Mouse (Mus musculus) olfactory bulb, adult 2 months (tissue): Measurements from ENCODE around the gene Gabrg3. TPM values are rescaled to one million over a fixed set of nuclear protein-coding genes. Genes with fewer than 3 reads are reported as not detected.
"Not testable (repeated sequence)": the region's sequence is repeated elsewhere in the genome, so short reads cannot be mapped to it uniquely, and the experiment has no call there.

Source experiments
- H3K27ac ChIP-seq: fragments of 200-500 bp; 2 replicates; pipeline ENCODE4 v1.5.1; 2012; ENCODE audit warnings: low read depth, low read length; ENCODE audit not compliant: insufficient read depth
- H3K4me1 ChIP-seq: fragments of 200-500 bp; 2 replicates; pipeline ENCODE4 v1.6.1; 2012; ENCODE audit warnings: low read length; ENCODE audit not compliant: control insufficient read depth, insufficient read depth
- H3K4me3 ChIP-seq: fragments of 200-500 bp; 2 replicates; pipeline ENCODE4 v1.5.1; 2012; ENCODE audit warnings: mild to moderate bottlenecking, low read depth, low read length, moderate library complexity; ENCODE audit not compliant: insufficient read depth
- CTCF ChIP-seq: fragments of 200-500 bp; IDR thresholded peaks from 2 replicates; pipeline ENCODE4 v1.5.1; 2012; ENCODE audit warnings: low read depth, mild to moderate bottlenecking, low read length, moderate library complexity; ENCODE audit not compliant: insufficient read depth
- POLR2A ChIP-seq: fragments of 200-500 bp; IDR thresholded peaks from 2 replicates; pipeline ENCODE4 v1.6.1; 2012; ENCODE audit warnings: mild to moderate bottlenecking, low read depth, low read length, moderate library complexity; ENCODE audit not compliant: insufficient read depth
- WGBS: fragments of 180-500 bp; shearing (Covaris S2); methylation state at CpG from one replicate; pipeline ENCODE4 v1.1.7; 2018; 5-methylcytosine and 5-hydroxymethylcytosine counted together
- polyA plus RNA-seq: library from polyadenylated mRNA; stranded (reverse); fragments of >200 nt; gene quantifications from 2 replicates; pipeline ENCODE4 v1.2.4, GENCODE M21; 2012; ENCODE audit warnings: low replicate concordance; ENCODE audit not compliant: missing spikeins, insufficient read depth, insufficient read length

Gene Gabrg3
- polyA plus RNA-seq, 1 experiment = not detected

DNA sequence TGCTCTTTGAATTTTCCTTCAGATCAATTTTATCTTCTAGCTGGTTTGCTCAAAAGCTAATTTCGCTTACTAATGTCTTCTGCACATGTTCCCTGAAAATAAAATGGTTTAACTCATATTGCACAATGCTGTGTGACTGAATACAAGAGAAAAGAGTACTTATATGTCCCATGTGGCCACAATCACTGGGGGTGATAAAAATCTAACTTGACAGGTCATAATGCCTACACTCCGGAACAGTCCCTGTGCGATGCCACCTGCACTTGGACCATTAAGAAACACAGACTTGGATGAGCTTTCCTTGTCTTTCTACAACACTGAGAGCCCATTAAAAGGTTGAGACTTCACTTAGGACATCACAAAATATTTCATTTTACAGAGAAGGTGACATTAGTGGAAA lies 108.1 kb downstream of the Gabrg3 start:
- Histone ChIP-seq H3K4me1 (no peaks in the 10 kb centered on the region), H3K27ac (no peak overlapping the region), H3K4me3 (no peak overlapping the region)
- no peak for TF ChIP-seq CTCF
- TF ChIP-seq POLR2A = no peak
- 90% methylated on average over 3 of the region's 3 CpGs for WGBS

DNA sequence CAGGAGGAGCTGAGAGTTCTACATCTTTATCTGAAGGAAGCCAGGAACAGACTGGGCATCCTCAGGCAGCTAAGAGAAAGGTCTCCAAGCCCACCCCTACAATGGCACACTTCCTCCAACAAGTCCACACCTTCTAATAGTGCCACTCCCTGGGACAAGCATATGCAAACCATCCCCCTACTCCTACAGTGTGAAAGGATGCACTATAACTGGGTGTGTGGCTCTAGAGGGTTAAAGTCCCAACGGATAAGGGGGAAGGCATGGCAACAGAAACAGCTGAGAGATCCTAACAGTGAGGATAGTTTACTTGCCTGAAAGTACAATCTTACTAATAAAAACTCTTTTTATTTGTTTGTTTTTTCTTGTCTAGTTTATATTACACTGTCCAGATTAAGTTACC lies 126.8 kb downstream of the Gabrg3 start:
- H3K4me1 ChIP-seq = no peaks in the 10 kb centered on the region
- 64% methylated on average over 1 of the region's 1 CpGs for WGBS

GRCm38 (mm10) chr7:57258893-57259574 lies 128.0 kb downstream of the Gabrg3 start:
- no peak overlapping the region for H3K4me3 ChIP-seq
- 82% methylated on average over 5 of the region's 5 CpGs for WGBS
- H3K4me1 ChIP-seq = no peaks in the 10 kb centered on the region
- H3K27ac ChIP-seq = no peak overlapping the region
- no peak for TF ChIP-seq POLR2A
- TF ChIP-seq CTCF = no peak

More for the DNA sequence above, 126.8 kb downstream of the Gabrg3 start:
- TF ChIP-seq POLR2A = no peak
- no peak overlapping the region for H3K27ac ChIP-seq
- no peak overlapping the region for H3K4me3 ChIP-seq

GRCm38 (mm10) chr7:57243981-57244380 lies 143.0 kb downstream of the Gabrg3 start:
- H3K27ac ChIP-seq = no peak overlapping the region
- WGBS = 93% methylated on average over 4 of the region's 4 CpGs
- H3K4me3 ChIP-seq = no peak overlapping the region
- TF ChIP-seq POLR2A (no peak), CTCF (no peak)
- no peaks in the 10 kb centered on the region for H3K4me1 ChIP-seq

GRCm38 (mm10) chr7:57214119-57214518 lies 172.9 kb downstream of the Gabrg3 start:
- H3K4me3 ChIP-seq = no peak overlapping the region
- H3K27ac ChIP-seq = no peak overlapping the region
- 77% methylated on average over 1 of the region's 1 CpGs for WGBS
- no peaks in the 10 kb centered on the region for H3K4me1 ChIP-seq
- TF ChIP-seq POLR2A (no peak), CTCF (no peak)

DNA sequence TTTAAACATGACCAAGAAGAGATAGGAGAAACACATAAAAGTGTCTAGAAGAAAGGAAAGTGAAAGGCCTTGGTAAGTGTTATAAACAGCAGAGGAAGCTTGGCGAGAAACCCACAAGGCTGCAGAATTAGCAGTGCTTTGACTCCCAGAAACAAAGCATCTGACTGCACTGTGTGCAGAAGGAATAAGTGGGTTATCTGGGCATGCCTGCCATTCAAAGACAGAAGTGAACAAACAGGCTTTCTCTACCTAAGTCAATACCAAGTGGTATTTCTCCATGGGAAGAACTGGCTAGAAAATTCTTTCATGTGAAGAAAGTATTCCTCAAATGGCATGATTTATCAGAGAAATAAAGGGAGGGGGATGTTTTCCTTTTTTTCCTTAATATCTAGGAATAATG lies 201.0 kb downstream of the Gabrg3 start:
- 68% methylated on average over 1 of the region's 1 CpGs for WGBS

GRCm38 (mm10) chr7:57175891-57176545 lies 211.0 kb downstream of the Gabrg3 start:
- not testable (repeated sequence) for H3K4me3 ChIP-seq, H3K27ac ChIP-seq, H3K4me1 ChIP-seq
- 73% methylated on average over 2 of the region's 2 CpGs for WGBS

More for the DNA sequence above, 201.0 kb downstream of the Gabrg3 start:
- Histone ChIP-seq H3K4me3 (no peak overlapping the region), H3K4me1 (no peaks in the 10 kb centered on the region), H3K27ac (no peak overlapping the region)
- no peak for TF ChIP-seq POLR2A
- no peak for TF ChIP-seq CTCF

- Histone ChIP-seq H3K4me3 (no peak overlapping the region), H3K4me1 (no peaks in the 10 kb centered on the region), H3K27ac (no peak overlapping the region)
- TF ChIP-seq CTCF (no peak), POLR2A (no peak)
- 75% methylated on average over 3 of the region's 3 CpGs for WGBS
Measured at GRCm38 (mm10) chr7:57166931-57167330, 220.1 kb downstream of the Gabrg3 start.

GRCm38 (mm10) chr7:57158211-57158610 lies 228.8 kb downstream of the Gabrg3 start:
- Histone ChIP-seq H3K4me1 (peaks cover 2% of the 10 kb centered on the region; the same call in 1 of the 2 replicates), H3K4me3 (no peak overlapping the region), H3K27ac (no peak overlapping the region)
- TF ChIP-seq CTCF (no peak), POLR2A (no peak)
- 93% methylated on average over 3 of the region's 3 CpGs for WGBS

GRCm38 (mm10) chr7:57153743-57154142 lies 233.2 kb downstream of the Gabrg3 start:
- TF ChIP-seq POLR2A (no peak), CTCF (no peak)
- 25% methylated on average over 5 of the region's 5 CpGs for WGBS
- peaks cover 2% of the 10 kb centered on the region; the same call in 1 of the 2 replicates for H3K4me1 ChIP-seq
- H3K27ac ChIP-seq = no peak overlapping the region
- H3K4me3 ChIP-seq = no peak overlapping the region
